In genomic region chr17:28615332-28615731, GRCm38 (mm10) we compare ENCODE assay signal across 33 mouse cellular contexts. TPM values are rescaled to one million over a fixed set of nuclear protein-coding genes. Genes with fewer than 3 reads are reported as not detected.
DNase-seq lines count a peak whose midpoint lies in the region; ATAC-seq and TF ChIP-seq lines count a peak whose summit lies in the region.
"Had no signal": no experiment of that assay in that cellular context is flagged by ENCODE, and none has a peak within 500 bp of the region (broad histone marks: within the 10 kb centered on the region; RNA-seq: fewer than 3 reads in every experiment).

No protein-coding gene starts in this region.

- peak; percentile 70 for DNase-seq in kidney, adult 2 months
- peak; percentile 2 for DNase-seq in kidney, postnatal 0 days (ENCODE audit: low spot score)
- no peak for DNase-seq in ES-E14 (ENCODE audit: low read depth, low spot score)
- DNase-seq in cerebellum, adult 9-10 months, result no peak
- DNase-seq: adrenal gland, adult 8-10 months; adrenal gland, postnatal 25 days; cerebellum, adult 11-12 months; cerebellum, adult 8-10 months; cerebellum, postnatal 25 days; forebrain, postnatal 0 days; gastrocnemius, postnatal 25 days; heart, adult 18-20 months; heart, postnatal 10 days; heart, postnatal 36 days had no signal

- ATAC-seq in kidney, embryonic 16.5 days (ENCODE audit: low FRiP score, low TSS enrichment), result no peak
- peak; percentile 63; the same call in 1 of the 2 replicates for ATAC-seq in kidney, postnatal 0 days (replicated peaks; ENCODE audit: low FRiP score, low read depth)
- ATAC-seq in kidney, embryonic 14.5 days (ENCODE audit: low FRiP score, low TSS enrichment), result no peak
- ATAC-seq in intestine, embryonic 15.5 days, result 0 out of 2 replicates have a peak, but pooled peaks have one; percentile 16
- no peak for ATAC-seq in hindbrain, embryonic 16.5 days
- ATAC-seq: activated CD4-positive, CD25-positive, alpha-beta regulatory T cell, adult 4 months; forebrain, embryonic 14.5 days; forebrain, postnatal 0 days; hindbrain, postnatal 0 days had no signal

- 69% methylated on average over 4 of the region's 4 CpGs for WGBS in kidney, adult 2 months
- 91% methylated on average over 4 of the region's 4 CpGs for WGBS in kidney, embryonic 16.5 days
- 92% methylated on average over 4 of the region's 4 CpGs for WGBS in kidney, postnatal 0 days
- WGBS in kidney, embryonic 14.5 days, result 95% methylated on average over 4 of the region's 4 CpGs
- 80% methylated on average over 4 of the region's 4 CpGs for WGBS in intestine, embryonic 15.5 days
- 96% methylated on average over 4 of the region's 4 CpGs for WGBS in hindbrain, embryonic 16.5 days

- no peak for TF ChIP-seq CTCF in kidney, adult 2 months (conservative IDR thresholded peaks at IDR 0.05; ENCODE audit: insufficient read depth, insufficient read length, low read depth, low read length)
- TF ChIP-seq CTCF in kidney, postnatal 0 days (IDR thresholded peaks at IDR 0.05; ENCODE audit: low read depth), result no peak

- no peak for TF ChIP-seq POLR2A in kidney, adult 2 months (IDR thresholded peaks at IDR 0.05; ENCODE audit: low read depth, low read length)

- no peaks in the 10 kb centered on the region for H3K9me3 ChIP-seq in kidney, embryonic 16.5 days (ENCODE audit: low read length)
- no peaks in the 10 kb centered on the region for H3K9me3 ChIP-seq in kidney, postnatal 0 days (replicated peaks; ENCODE audit: low read length)
- no peaks in the 10 kb centered on the region for H3K9me3 ChIP-seq in kidney, embryonic 14.5 days (ENCODE audit: control insufficient read depth, low read length)
- no peaks in the 10 kb centered on the region for H3K9me3 ChIP-seq in ES-E14 (ENCODE audit: control insufficient read depth, insufficient read depth, low read depth, low read length)
- no peaks in the 10 kb centered on the region for H3K9me3 ChIP-seq in intestine, embryonic 15.5 days
- no peaks in the 10 kb centered on the region for H3K9me3 ChIP-seq in hindbrain, embryonic 16.5 days (ENCODE audit: control insufficient read depth, low read length)
- H3K9me3 ChIP-seq: embryonic facial prominence, embryonic 12.5 days; embryonic facial prominence, embryonic 15.5 days; G1E; heart, embryonic 12.5 days; heart, embryonic 15.5 days; hindbrain, embryonic 10.5 days; hindbrain, embryonic 13.5 days had no signal

- no peak overlapping the region for H3K9ac ChIP-seq in kidney, embryonic 16.5 days (replicated peaks; ENCODE audit: low read length)
- no peak overlapping the region for H3K9ac ChIP-seq in kidney, postnatal 0 days (ENCODE audit: low read depth, low read length)
- no peak overlapping the region for H3K9ac ChIP-seq in kidney, embryonic 14.5 days (ENCODE audit: low read depth, low read length)
- no peak overlapping the region for H3K9ac ChIP-seq in ES-E14 (ENCODE audit: insufficient read depth, low read depth, low read length, poor library complexity, severe bottlenecking)
- no peak overlapping the region for H3K9ac ChIP-seq in intestine, embryonic 15.5 days
- no peak overlapping the region for H3K9ac ChIP-seq in hindbrain, embryonic 16.5 days (ENCODE audit: low read depth, low read length)
- H3K9ac ChIP-seq: embryonic facial prominence, embryonic 12.5 days; embryonic facial prominence, embryonic 15.5 days; forebrain, postnatal 0 days; heart, embryonic 12.5 days; heart, embryonic 15.5 days; hindbrain, embryonic 13.5 days had no signal

- peaks cover 11% of the 10 kb centered on the region for H3K4me1 ChIP-seq in kidney, adult 2 months (ENCODE audit: control insufficient read depth, insufficient read depth, low read length)
- peaks cover 4% of the 10 kb centered on the region; the same call in 1 of the 2 replicates for H3K4me1 ChIP-seq in kidney, embryonic 16.5 days (ENCODE audit: insufficient read depth, low read length)
- H3K4me1 ChIP-seq in kidney, postnatal 0 days (replicated peaks; ENCODE audit: insufficient read depth, low read length), result peaks cover under 1% of the 10 kb centered on the region; the same call in 1 of the 2 replicates
- peaks cover 4% of the 10 kb centered on the region for H3K4me1 ChIP-seq in kidney, embryonic 14.5 days (ENCODE audit: control insufficient read depth, insufficient read depth, low read length)
- H3K4me1 ChIP-seq in ES-E14 (ENCODE audit: control insufficient read depth in 2 of 2, insufficient read depth in 2 of 2, low read length in 2 of 2, poor library complexity in 1 of 2), result peaks cover 0 to 5% of the 10 kb centered on the region in 2 experiments; a peak in 1 of 4 replicates
- 0 out of 2 replicates have a peak, but pooled peaks cover 11% of the 10 kb centered on the region for H3K4me1 ChIP-seq in intestine, embryonic 15.5 days (replicated peaks)
- H3K4me1 ChIP-seq in hindbrain, embryonic 16.5 days (ENCODE audit: control insufficient read depth, insufficient read depth, low read depth, low read length), result peaks cover 3% of the 10 kb centered on the region

- in situ Hi-C loops in ES-E14 (cut with MboI; ENCODE audit: low sequenced_read_pairs in 2 of 2, unreplicated experiment in 2 of 2), result no loop called here

- H3K27me3 ChIP-seq in kidney, adult 2 months (replicated peaks; ENCODE audit: control insufficient read depth, insufficient read depth, low read length), result no peaks in the 10 kb centered on the region
- no peaks in the 10 kb centered on the region for H3K27me3 ChIP-seq in kidney, embryonic 16.5 days (ENCODE audit: insufficient read depth, low read length)
- H3K27me3 ChIP-seq in kidney, postnatal 0 days (ENCODE audit: insufficient read depth, low read length), result no peaks in the 10 kb centered on the region
- H3K27me3 ChIP-seq in kidney, embryonic 14.5 days (ENCODE audit: control insufficient read depth, insufficient read depth, low read length), result no peaks in the 10 kb centered on the region
- no peaks in the 10 kb centered on the region for H3K27me3 ChIP-seq in intestine, embryonic 15.5 days (replicated peaks)
- H3K27me3 ChIP-seq in hindbrain, embryonic 16.5 days (replicated peaks; ENCODE audit: control insufficient read depth, insufficient read depth, low read length), result no peaks in the 10 kb centered on the region
- H3K27me3 ChIP-seq: embryonic facial prominence, embryonic 12.5 days; embryonic facial prominence, embryonic 15.5 days; heart, embryonic 12.5 days; heart, embryonic 15.5 days; hindbrain, embryonic 13.5 days had no signal

- H3K4me3 ChIP-seq in kidney, adult 2 months (ENCODE audit: insufficient read depth, low read depth, low read length), result no peak overlapping the region
- H3K4me3 ChIP-seq in kidney, embryonic 16.5 days (ENCODE audit: low read length), result no peak overlapping the region
- H3K4me3 ChIP-seq in kidney, postnatal 0 days (replicated peaks; ENCODE audit: low read depth, low read length), result no peak overlapping the region
- no peak overlapping the region for H3K4me3 ChIP-seq in kidney, embryonic 14.5 days (ENCODE audit: low read length)
- no peak overlapping the region for H3K4me3 ChIP-seq in ES-E14 (ENCODE audit: insufficient read depth in 1 of 2, low read depth in 1 of 2, low read length in 2 of 2, poor library complexity in 1 of 2, severe bottlenecking in 1 of 2)
- no peak overlapping the region for H3K4me3 ChIP-seq in intestine, embryonic 15.5 days (replicated peaks)
- H3K4me3 ChIP-seq in hindbrain, embryonic 16.5 days (ENCODE audit: low read length), result no peak overlapping the region
- H3K4me3 ChIP-seq: embryonic facial prominence, embryonic 12.5 days; embryonic facial prominence, embryonic 15.5 days; heart, embryonic 12.5 days; heart, embryonic 15.5 days; hindbrain, embryonic 10.5 days; hindbrain, embryonic 13.5 days had no signal

- no peaks in the 10 kb centered on the region; the same call in 1 of the 2 replicates for H3K36me3 ChIP-seq in kidney, adult 2 months (ENCODE audit: control insufficient read depth, insufficient read depth, low read length)
- H3K36me3 ChIP-seq in kidney, embryonic 16.5 days (ENCODE audit: insufficient read depth, low read length), result peaks cover 27% of the 10 kb centered on the region
- H3K36me3 ChIP-seq in kidney, postnatal 0 days (ENCODE audit: insufficient read depth, low read length), result peaks cover 6% of the 10 kb centered on the region; the same call in 1 of the 2 replicates
- H3K36me3 ChIP-seq in kidney, embryonic 14.5 days (ENCODE audit: control insufficient read depth, insufficient read depth, low read length), result peaks cover 33% of the 10 kb centered on the region
- peaks cover 18% of the 10 kb centered on the region for H3K36me3 ChIP-seq in ES-E14 (ENCODE audit: control insufficient read depth, insufficient read depth, low read length, poor library complexity, severe bottlenecking)
- peaks cover 8% of the 10 kb centered on the region; the same call in 1 of the 2 replicates for H3K36me3 ChIP-seq in intestine, embryonic 15.5 days
- no peaks in the 10 kb centered on the region; the same call in 1 of the 2 replicates for H3K36me3 ChIP-seq in hindbrain, embryonic 16.5 days (ENCODE audit: control insufficient read depth, insufficient read depth, low read length)

- H3K4me2 ChIP-seq in kidney, embryonic 16.5 days (replicated peaks; ENCODE audit: low read depth, low read length), result no peak overlapping the region
- no peak overlapping the region for H3K4me2 ChIP-seq in kidney, postnatal 0 days (ENCODE audit: low read length)
- no peak overlapping the region for H3K4me2 ChIP-seq in kidney, embryonic 14.5 days (replicated peaks; ENCODE audit: low read depth, low read length)
- H3K4me2 ChIP-seq in intestine, embryonic 15.5 days (replicated peaks), result no peak overlapping the region
- no peak overlapping the region for H3K4me2 ChIP-seq in hindbrain, embryonic 16.5 days (ENCODE audit: low read length)
- H3K4me2 ChIP-seq: embryonic facial prominence, embryonic 12.5 days; embryonic facial prominence, embryonic 15.5 days; heart, embryonic 12.5 days; heart, embryonic 15.5 days; hindbrain, embryonic 13.5 days had no signal

- H3K27ac ChIP-seq in kidney, adult 2 months (ENCODE audit: insufficient read depth, low read depth, low read length), result no peak overlapping the region; the same call in 1 of the 2 replicates
- no peak overlapping the region for H3K27ac ChIP-seq in kidney, embryonic 16.5 days (ENCODE audit: low read length)
- no peak overlapping the region for H3K27ac ChIP-seq in kidney, postnatal 0 days
- H3K27ac ChIP-seq in kidney, embryonic 14.5 days (ENCODE audit: low read depth, low read length), result no peak overlapping the region
- H3K27ac ChIP-seq in ES-E14 (ENCODE audit: insufficient read depth, low read depth, low read length, poor library complexity, severe bottlenecking), result no peak overlapping the region
- no peak overlapping the region for H3K27ac ChIP-seq in intestine, embryonic 15.5 days
- H3K27ac ChIP-seq in hindbrain, embryonic 16.5 days (ENCODE audit: low read depth, low read length), result no peak overlapping the region
- H3K27ac ChIP-seq: embryonic facial prominence, embryonic 12.5 days; embryonic facial prominence, embryonic 15.5 days; heart, embryonic 15.5 days; hindbrain, embryonic 10.5 days; hindbrain, embryonic 13.5 days; hindbrain, postnatal 0 days had no signal

RNA-seq across cellular contexts. Expression of gene Srpk1, which starts 7.2 kb away (rescaled TPM):
- polyA plus RNA-seq in kidney, adult 2 months (2012; rRNA removed), result 21.5 and 21.6 TPM in 2 replicates
- 73.7 and 88.3 TPM in 2 replicates for polyA plus RNA-seq in kidney, embryonic 16.5 days (2015; fragmentation: Nextera tagmentation; extraction: Ambion mirVana)
- polyA plus RNA-seq in kidney, postnatal 0 days (2015; fragmentation: Nextera tagmentation; extraction: Ambion mirVana), result 79.2 and 85.8 TPM in 2 replicates
- polyA plus RNA-seq in kidney, embryonic 14.5 days (2014; fragmentation: Nextera tagmentation; extraction: Ambion mirVana), result 134 and 140 TPM in 2 replicates
- 103 and 115 TPM in 2 replicates for total RNA-seq in ES-E14 (2012; rRNA removed)
- 97.1 and 97.5 TPM in 2 replicates for polyA plus RNA-seq in intestine, embryonic 15.5 days (2015; fragmentation: Nextera tagmentation; extraction: Ambion mirVana)
- polyA plus RNA-seq in hindbrain, embryonic 16.5 days (2015; fragmentation: Nextera tagmentation; extraction: Ambion mirVana), result 79.4 and 80.8 TPM in 2 replicates

RNA-seq across cellular contexts. Expression of gene Lhfpl5, which starts 39.9 kb away (rescaled TPM):
- polyA plus RNA-seq in kidney, adult 2 months (2012; rRNA removed), result 0.19 and 0.41 TPM in 2 replicates
- polyA plus RNA-seq in kidney, embryonic 16.5 days (2015; fragmentation: Nextera tagmentation; extraction: Ambion mirVana), result 0.61 and 0.89 TPM in 2 replicates
- polyA plus RNA-seq in kidney, postnatal 0 days (2015; fragmentation: Nextera tagmentation; extraction: Ambion mirVana), result 0.17 TPM in 1 of 2 replicates, not detected in the other
- polyA plus RNA-seq in kidney, embryonic 14.5 days (2014; fragmentation: Nextera tagmentation; extraction: Ambion mirVana), result 0.45 and 0.51 TPM in 2 replicates
- 0.76 and 1.7 TPM in 2 replicates for total RNA-seq in ES-E14 (2012; rRNA removed)
- polyA plus RNA-seq in intestine, embryonic 15.5 days (2015; fragmentation: Nextera tagmentation; extraction: Ambion mirVana), result 1.3 and 1.8 TPM in 2 replicates
- polyA plus RNA-seq in hindbrain, embryonic 16.5 days (2015; fragmentation: Nextera tagmentation; extraction: Ambion mirVana), result 20.1 and 26.9 TPM in 2 replicates
- total RNA-seq: common myeloid progenitor, adult 5-6 weeks; G1E; gastrocnemius, adult 8-10 months; gastrocnemius, postnatal 25 days; heart, adult 18-20 months; heart, postnatal 10 days; heart, postnatal 36 days had no signal
- polyA plus RNA-seq: G1E; gonadal fat pad, adult 2 months had no signal

RNA-seq across cellular contexts. Expression of gene Clps, which starts 54.8 kb away (rescaled TPM):
- 0.35 and 2.0 TPM in 2 replicates for polyA plus RNA-seq in kidney, adult 2 months (2012; rRNA removed)
- polyA plus RNA-seq in kidney, embryonic 16.5 days (2015; fragmentation: Nextera tagmentation; extraction: Ambion mirVana), result not detected in 2 replicates
- not detected in 2 replicates for polyA plus RNA-seq in kidney, postnatal 0 days (2015; fragmentation: Nextera tagmentation; extraction: Ambion mirVana)
- polyA plus RNA-seq in kidney, embryonic 14.5 days (2014; fragmentation: Nextera tagmentation; extraction: Ambion mirVana), result not detected in 2 replicates
- 2.5 and 2.9 TPM in 2 replicates for total RNA-seq in ES-E14 (2012; rRNA removed)
- 958 and 2,971 TPM in 2 replicates for polyA plus RNA-seq in intestine, embryonic 15.5 days (2015; fragmentation: Nextera tagmentation; extraction: Ambion mirVana)
- polyA plus RNA-seq in hindbrain, embryonic 16.5 days (2015; fragmentation: Nextera tagmentation; extraction: Ambion mirVana), result not detected in 2 replicates
- total RNA-seq: adrenal gland, adult 8-10 months; adrenal gland, postnatal 25 days; common myeloid progenitor, adult 5-6 weeks; forebrain, postnatal 0 days; G1E; gastrocnemius, adult 8-10 months; gastrocnemius, postnatal 25 days; heart, adult 18-20 months; heart, postnatal 10 days; heart, postnatal 36 days; hindbrain, postnatal 0 days had no signal
- polyA plus RNA-seq: activated CD4-positive, CD25-positive, alpha-beta regulatory T cell, adult 4 months; brain, embryonic 14.5 days; embryonic facial prominence, embryonic 12.5 days; embryonic facial prominence, embryonic 15.5 days; forebrain, embryonic 11.5 days; forebrain, embryonic 14.5 days; forebrain, postnatal 0 days; G1E; hindbrain, embryonic 10.5 days; hindbrain, embryonic 13.5 days; hindbrain, postnatal 0 days had no signal

Comparison
In these comparisons a context has a peak if more than half of its experiments do, and no peak if none do; other contexts are left out.
1. ATAC-seq: peak in kidney, postnatal 0 days (single experiment) and intestine, embryonic 15.5 days (single experiment); none in kidney, embryonic 16.5 days (single experiment), kidney, embryonic 14.5 days (single experiment) and hindbrain, embryonic 16.5 days (single experiment).
2. DNase-seq: peak in kidney, adult 2 months (single experiment) and kidney, postnatal 0 days (single experiment); none in ES-E14 (single experiment) and cerebellum, adult 9-10 months (single experiment).
3. RNA of gene Clps, which starts 54.8 kb away (polyA plus RNA-seq): 958 to 2,971 TPM in intestine, embryonic 15.5 days; 0.35 to 2.0 TPM in kidney, adult 2 months, not detected in kidney, embryonic 16.5 days, not detected in kidney, embryonic 14.5 days, not detected in kidney, postnatal 0 days and not detected in hindbrain, embryonic 16.5 days; every median in the first group is over 100 times any median in the second.